Mouse (Mus musculus): ENCODE results near the gene Foxc2.

Foxc2 gene

GRCm38 (mm10) chr8:121086004-121086900 lies 29.7 kb upstream of the Foxc2 start:
- WGBS = 49% methylated on average over 19 of the region's 19 CpGs

DNA sequence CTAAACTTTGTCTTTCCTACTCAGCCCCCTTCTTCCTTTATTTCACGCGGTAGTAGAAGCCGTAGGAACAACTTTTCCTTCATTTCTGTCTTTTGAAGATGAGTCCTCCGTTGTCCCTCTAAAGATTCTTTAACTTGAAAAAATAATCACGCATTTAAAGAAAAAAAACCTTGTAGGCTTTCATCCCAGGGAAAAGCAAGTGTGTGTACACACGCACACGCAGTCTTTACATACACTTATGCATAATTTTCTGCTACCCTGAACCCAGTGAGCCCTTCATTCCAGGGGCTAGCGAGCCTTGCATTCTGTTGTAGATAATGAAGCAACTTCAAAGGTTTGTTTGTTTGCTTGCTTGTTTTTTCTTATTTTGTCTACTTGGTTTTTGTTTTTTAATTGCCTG lies 27.7 kb upstream of the Foxc2 start:
- 16% methylated on average over 8 of the region's 8 CpGs for WGBS

DNA sequence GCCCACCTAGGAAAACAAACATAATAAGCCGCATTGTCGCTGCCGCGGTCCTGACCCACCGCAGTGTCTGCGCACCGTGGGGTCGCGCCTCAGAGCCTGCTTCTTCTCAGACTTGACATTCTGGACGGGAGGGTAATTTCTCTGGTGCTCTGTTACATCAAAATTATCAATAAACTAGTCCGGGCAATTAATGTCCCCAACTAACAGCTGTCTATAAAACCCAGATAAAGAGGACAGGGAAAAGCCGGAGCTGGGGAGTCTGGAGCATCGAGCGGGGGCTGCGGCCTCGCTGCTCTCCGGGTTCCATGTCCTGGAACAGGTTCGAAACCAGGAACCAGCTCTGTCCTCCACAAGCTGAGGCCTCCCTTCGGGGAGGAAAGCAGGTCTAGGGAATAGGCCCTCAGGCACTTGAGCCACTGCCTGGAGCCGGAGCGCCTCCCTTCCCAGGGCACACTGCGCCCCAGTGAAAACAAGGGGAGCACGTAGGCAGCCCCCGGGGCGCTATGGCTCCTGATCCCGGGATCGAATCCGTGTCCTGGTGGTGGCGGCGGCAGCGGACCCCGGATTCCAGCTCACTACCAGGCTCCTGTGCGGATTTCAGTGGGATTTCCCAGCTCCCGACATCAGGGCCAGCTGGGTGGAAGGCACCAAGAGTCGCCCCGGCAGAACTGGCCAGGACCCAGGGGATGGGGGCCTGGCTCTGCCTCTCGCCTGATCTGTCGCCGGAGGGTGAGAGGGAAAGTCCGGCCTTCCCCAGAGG lies 26.9 kb upstream of the Foxc2 start:
- WGBS = 13% methylated on average over 40 of the region's 40 CpGs

DNA sequence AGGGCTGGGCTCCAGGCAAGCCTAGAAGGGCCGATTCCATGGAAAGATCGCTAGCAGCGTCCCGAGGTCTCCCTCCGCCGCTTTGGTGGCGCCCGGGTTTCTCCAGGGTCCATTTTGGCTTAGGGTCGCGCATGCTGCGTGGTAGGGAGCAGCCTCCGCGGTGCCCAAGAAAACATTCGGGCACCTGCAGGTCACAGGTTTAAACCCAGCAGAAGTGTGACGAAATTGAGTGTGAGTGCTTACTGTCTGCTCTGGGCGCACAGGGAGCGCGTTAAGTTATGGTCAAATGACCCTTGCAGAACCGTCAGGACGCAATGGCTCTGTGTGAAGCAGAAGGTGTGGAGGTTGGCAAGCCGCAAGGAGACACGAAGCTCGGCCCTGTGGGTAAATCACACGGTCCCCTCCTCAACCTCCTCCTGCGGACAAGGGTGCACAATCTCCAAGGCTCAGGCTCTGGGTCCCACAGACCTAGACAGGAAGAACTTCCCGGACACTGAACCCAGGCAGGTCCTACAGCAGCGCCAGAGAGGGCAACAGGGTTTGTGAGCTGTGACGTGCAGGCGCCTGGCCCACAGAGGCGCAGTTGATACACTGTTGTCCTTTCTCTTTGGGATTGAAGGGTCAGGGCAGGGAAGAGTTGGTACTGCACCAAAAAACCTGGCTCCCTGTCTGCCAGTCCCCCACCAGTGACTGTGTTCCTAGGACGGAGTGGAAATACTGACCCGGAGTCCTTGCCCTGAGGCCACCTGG lies 26.2 kb upstream of the Foxc2 start:
- 14% methylated on average over 32 of the region's 32 CpGs for WGBS

DNA sequence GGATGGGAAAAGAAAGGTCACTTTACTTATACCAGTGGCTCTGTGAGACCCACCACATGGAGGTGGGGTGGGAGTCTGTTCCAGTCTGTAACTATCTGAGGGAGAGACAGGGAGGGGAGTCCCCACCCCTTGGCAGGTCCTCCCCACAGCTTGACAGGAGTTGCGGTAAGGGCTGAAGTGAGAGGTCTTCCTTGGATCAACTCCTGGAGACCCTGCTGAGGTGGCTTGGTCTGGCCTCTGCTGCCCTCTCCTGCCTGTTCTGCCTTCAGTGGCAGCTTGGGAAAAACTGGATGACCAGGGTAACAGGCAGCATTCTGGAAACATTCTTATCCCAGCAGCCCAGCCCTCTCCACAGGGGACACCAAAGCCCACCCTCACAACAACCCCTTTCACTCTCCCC lies 25.3 kb upstream of the Foxc2 start:
- WGBS = 0% methylated on average over 1 of the region's 1 CpGs

GRCm38 (mm10) chr8:121092141-121092540 lies 23.8 kb upstream of the Foxc2 start:
- 32% methylated on average over 6 of the region's 6 CpGs for WGBS

DNA sequence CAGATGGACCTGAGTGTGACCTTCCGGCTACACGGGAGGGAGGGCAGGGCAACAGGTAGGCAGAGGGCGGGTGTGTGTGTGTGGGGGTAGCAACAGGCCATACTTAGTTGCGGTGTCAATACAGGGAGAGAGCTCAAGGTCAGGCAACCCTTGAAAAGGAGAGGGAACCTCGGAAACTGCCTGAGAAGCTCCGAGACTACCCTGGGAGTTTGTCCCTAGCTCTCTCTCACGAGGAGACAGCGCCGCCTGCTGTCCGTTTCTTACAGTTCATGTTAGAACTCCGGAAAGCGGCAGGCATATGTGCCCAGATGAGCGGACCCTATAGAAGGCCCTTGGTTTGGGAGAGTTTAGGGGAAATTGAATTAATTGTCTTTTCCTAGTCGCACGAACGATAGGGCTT lies 23.3 kb upstream of the Foxc2 start:
- 3% methylated on average over 16 of the region's 16 CpGs for WGBS

DNA sequence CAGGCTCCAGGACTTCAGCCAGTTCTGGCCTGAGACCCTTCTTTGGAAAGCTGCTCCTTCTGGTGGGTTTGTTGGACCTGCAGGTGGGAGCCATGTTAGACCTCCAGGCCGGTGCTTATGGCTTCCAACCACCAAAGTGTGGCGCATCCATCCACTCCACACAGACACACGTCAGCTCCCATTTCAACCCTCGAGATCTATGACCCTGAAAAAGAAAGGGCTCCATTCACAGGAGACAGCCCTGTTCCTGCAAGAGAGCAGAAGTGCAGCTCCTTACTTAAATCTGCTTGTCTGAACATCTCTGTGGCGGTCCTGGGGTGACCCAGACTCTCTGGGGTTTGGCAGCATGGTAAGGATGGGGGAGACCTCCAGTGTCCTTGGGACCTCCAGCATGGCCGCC lies 22.5 kb upstream of the Foxc2 start:
- 52% methylated on average over 6 of the region's 6 CpGs for WGBS

- WGBS = 57% methylated on average over 17 of the region's 17 CpGs
Observed at GRCm38 (mm10) chr8:121104049-121104818, 11.7 kb upstream of the Foxc2 start.

DNA sequence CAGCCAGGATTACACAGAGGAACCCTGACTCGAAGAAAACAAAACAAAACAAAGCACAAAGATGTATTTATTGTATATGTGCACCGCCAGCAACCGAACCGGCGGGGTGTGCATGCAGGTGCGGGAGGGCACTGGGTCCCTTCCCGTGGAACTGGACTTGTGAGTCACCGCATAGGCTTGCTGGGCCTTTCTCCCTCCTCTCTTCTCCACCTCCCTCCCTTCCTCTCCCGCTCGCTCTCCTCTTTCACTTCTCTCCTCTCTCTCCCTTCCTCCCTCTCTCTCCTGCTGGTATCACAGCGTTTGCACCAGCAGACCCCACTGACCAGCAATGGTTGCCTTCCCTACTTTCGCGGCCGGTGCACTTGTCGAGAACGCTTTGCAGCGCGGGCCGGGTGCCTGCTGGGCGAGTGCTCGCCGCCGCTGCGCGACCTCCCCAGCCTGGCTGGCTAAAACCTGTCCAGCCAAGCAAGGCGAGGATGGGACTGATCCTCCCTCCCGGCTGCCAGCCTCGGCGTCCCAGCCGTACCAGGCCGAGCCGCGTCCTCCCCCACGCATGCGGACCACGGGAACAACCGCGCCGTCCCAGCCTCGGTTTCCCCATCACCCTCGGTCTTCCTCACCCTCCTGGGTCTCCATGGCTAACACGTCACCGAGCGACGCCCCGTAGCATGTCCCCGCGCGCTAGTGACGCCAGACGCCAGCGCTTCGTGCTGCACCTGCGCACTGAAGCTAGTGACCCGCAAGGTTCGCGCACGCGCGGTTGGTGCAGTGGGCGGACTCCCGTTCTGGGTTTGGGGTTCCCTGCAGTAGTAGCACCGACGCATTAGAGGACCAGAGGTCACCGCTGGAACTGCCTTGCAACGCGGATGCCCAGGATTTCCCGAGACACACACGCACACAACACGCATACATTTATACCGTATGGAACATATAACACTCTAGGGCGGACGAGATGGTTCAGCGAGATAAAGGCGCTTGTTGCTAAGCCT lies 8.0 kb upstream of the Foxc2 start, which contains the start of gene Mthfsd:
TSS of gene Mthfsd (minus strand) at position 725 of the 989 bp plus-strand sequence.
- under 1% methylated on average over 75 of the region's 75 CpGs for WGBS

DNA sequence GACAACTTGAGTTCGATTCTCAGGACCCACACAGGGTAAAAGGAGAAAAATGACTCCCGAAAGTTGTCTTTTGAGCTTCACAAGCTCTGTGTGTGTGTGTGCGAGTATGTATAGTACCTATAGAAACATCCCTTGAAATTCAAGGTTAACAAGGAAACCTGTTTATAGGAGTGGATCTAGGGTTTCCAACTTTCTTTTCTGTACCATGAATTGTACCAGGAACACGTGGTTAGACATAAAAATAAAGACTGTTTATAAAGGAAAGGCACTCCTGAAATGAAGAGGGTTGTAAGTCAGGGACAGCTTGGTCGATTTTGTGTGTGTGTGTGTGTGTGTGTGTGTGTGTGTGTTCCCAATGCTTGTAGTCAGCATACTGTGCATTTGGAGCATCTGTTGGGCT lies 7.3 kb upstream of the Foxc2 start:
- 8% methylated on average over 5 of the region's 5 CpGs for WGBS

DNA sequence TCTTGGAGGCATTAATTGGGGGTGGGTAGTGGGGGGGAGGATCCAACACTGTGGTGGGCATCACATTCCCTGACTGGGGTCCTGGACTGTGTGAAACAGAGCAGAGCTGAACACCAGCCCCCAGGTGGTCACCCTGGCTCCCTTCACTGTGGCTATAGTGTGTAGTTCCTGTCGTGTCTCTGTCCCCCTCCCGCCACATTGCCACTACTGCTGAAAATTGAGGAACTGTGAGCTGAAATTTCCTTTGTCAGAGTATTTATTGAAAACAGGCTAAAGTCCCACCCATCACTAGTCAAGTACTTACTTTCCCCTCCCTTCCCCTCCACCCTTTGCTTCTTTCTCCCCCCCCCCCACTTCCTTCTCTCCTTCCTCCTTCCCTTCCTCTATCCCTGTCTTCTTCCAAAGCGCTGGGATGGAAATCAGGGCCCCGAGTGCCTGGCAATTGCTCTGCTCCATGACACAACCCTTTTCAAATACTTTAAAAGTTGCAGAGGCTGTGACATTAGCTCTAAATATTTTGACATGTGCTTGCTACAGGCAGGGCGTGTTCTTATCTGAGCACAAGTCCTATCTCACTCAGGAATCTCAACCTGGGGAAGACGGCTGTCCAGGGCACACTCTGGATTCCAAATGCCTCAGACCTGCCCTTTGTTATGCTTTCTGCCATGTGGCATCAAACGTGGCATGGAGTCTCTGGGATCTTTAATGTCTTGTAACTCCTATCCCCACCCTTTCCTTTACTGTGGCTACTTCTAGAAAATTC lies 4.6 kb upstream of the Foxc2 start:
- 56% methylated on average over 7 of the region's 7 CpGs for WGBS

DNA sequence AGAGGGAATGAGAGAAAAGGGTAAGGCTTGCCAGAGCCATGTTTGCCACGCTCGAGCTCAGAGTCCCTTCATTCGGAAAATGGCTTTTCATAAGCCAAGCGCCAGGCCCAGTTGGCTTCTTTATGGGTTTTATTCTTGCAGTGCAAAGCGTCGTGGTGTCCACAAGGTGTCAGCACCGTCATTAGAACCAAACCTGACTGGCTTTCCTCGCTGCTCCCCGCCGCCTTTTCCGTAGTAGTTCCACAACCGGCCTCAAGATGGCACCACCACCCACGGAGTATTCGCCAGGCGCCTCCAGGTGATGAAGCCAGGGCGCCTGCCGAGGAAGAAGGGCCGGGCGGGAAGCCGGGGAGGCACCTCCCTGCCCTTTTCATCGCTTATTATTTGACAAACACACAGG lies 2.7 kb upstream of the Foxc2 start:
- WGBS = 2% methylated on average over 21 of the region's 21 CpGs

- WGBS = 4% methylated on average over 25 of the region's 25 CpGs
Observed at GRCm38 (mm10) chr8:121115136-121115535, 835 bp upstream of the Foxc2 start.

DNA sequence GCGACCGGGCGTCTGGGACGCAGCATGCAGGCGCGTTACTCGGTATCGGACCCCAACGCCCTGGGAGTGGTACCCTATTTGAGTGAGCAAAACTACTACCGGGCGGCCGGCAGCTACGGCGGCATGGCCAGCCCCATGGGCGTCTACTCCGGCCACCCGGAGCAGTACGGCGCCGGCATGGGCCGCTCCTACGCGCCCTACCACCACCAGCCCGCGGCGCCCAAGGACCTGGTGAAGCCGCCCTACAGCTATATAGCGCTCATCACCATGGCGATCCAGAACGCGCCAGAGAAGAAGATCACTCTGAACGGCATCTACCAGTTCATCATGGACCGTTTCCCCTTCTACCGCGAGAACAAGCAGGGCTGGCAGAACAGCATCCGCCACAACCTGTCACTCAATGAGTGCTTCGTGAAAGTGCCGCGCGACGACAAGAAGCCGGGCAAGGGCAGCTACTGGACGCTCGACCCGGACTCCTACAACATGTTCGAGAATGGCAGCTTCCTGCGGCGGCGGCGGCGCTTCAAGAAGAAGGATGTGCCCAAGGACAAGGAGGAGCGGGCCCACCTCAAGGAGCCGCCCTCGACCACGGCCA lies 717 bp downstream of the Foxc2 start:
- WGBS = 2% methylated on average over 55 of the region's 55 CpGs

- under 1% methylated on average over 60 of the region's 62 CpGs for WGBS
Observed at GRCm38 (mm10) chr8:121117186-121117651, 1.2 kb downstream of the Foxc2 start.

- WGBS = 7% methylated on average over 28 of the region's 28 CpGs
Observed at GRCm38 (mm10) chr8:121117906-121118305, 1.9 kb downstream of the Foxc2 start.

DNA sequence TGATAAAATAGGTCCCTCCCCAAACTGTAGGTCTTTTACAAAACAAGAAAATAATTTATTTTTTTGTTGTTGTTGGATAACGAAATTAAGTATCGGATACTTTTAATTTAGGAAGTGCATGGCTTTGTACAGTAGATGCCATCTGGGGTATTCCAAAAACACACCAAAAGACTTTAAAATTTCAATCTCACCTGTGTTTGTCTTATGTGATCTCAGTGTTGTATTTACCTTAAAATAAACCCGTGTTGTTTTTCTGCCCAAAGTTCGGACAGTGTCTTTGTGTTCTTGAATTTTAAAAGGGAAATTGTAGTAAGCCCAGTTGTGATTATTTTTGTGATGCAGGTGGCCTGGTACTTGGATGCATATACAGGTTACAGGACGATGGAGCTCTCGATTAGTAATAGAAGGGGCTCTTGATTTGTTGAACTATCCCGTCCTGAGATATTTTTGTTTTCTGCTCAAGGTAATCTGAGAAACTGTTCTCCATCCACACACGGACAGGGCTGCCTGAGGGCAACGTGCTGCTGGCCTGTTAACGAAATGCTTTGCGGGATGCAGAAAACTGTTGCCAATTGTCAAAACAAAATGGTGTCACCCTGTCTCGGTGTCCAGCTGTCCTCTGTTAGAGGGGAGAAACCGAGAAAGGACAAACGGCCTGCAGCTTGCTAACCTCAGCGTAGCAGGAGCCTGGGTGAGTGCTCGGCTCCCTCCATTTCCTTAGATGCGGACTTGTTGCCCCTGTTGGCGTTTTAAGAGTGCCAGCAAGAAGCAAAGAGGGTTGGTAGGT lies 2.9 kb downstream of the Foxc2 start:
- 19% methylated on average over 18 of the region's 18 CpGs for WGBS

All from cerebral cortex, adult 2 months (tissue).